Mouse (Mus musculus) midbrain, embryonic 16.5 days (tissue): ENCODE measurements around the gene Sel1l3. TPM values are rescaled to one million over a fixed set of nuclear protein-coding genes. Genes with fewer than 3 reads are reported as not detected.

Experiments used
- ATAC-seq: fragments of 200-750 bp; cut with Nextera tagmentation; 2 replicates; pipeline ENCODE4 v1.8.0; 2017; ENCODE audit warnings: moderate TSS enrichment
- H3K27ac ChIP-seq: fragments of 300-500 bp; sonication (generic); 2 replicates; pipeline ENCODE4 v1.5.1; 2014; ENCODE audit warnings: mild to moderate bottlenecking, low read length, mixed read lengths
- H3K27me3 ChIP-seq: fragments of 300-500 bp; sonication (generic); 2 replicates; pipeline ENCODE4 v1.6.1; 2014; ENCODE audit warnings: low read depth, low read length, mixed read lengths; ENCODE audit not compliant: control insufficient read depth, insufficient read depth
- H3K36me3 ChIP-seq: fragments of 300-500 bp; sonication (generic); 2 replicates; pipeline ENCODE4 v1.6.1; 2014; ENCODE audit warnings: mild to moderate bottlenecking, low read length, moderate library complexity, mixed read lengths; ENCODE audit not compliant: control insufficient read depth, insufficient read depth
- H3K4me1 ChIP-seq: fragments of 300-500 bp; sonication (generic); 2 replicates; pipeline ENCODE4 v1.6.1; 2014; ENCODE audit warnings: mild to moderate bottlenecking, low read length, mixed read lengths; ENCODE audit not compliant: control insufficient read depth, insufficient read depth
- H3K4me2 ChIP-seq: fragments of 300-500 bp; sonication (generic); 2 replicates; pipeline ENCODE4 v1.6.1; 2014; ENCODE audit warnings: mild to moderate bottlenecking, low read length, mixed read lengths
- H3K4me3 ChIP-seq: fragments of 300-500 bp; sonication (generic); 2 replicates; pipeline ENCODE4 v1.5.1; 2014; ENCODE audit warnings: low read depth, mild to moderate bottlenecking, low read length, moderate library complexity, mixed read lengths
- H3K9ac ChIP-seq: fragments of 300-500 bp; sonication (generic); 2 replicates; pipeline ENCODE4 v1.6.1; 2014; ENCODE audit warnings: low read depth, low read length, mixed read lengths
- H3K9me3 ChIP-seq: fragments of 300-500 bp; sonication (generic); replicated peaks from 2 replicates; pipeline ENCODE4 v1.6.1; 2014; ENCODE audit warnings: mild to moderate bottlenecking, low read length, mixed read lengths; ENCODE audit not compliant: control insufficient read depth, poor library complexity, severe bottlenecking
- WGBS: fragments of 180-500 bp; shearing (Covaris S2); extraction: QIAGEN DNeasy Blood & Tissue Kit; methylation state at CpG from one replicate; pipeline ENCODE4 v1.1.7; 2014; 5-methylcytosine and 5-hydroxymethylcytosine counted together
- polyA plus RNA-seq: library from polyadenylated mRNA; unstranded; fragments of >200 nt; fragmentation: Nextera tagmentation; extraction: Ambion mirVana; gene quantifications from 2 replicates; pipeline ENCODE4 v1.2.1, GENCODE M21; 2015

The Sel1l3 gene
- polyA plus RNA-seq, 1 experiment from 2014 or later, result 7.3 TPM

DNA sequence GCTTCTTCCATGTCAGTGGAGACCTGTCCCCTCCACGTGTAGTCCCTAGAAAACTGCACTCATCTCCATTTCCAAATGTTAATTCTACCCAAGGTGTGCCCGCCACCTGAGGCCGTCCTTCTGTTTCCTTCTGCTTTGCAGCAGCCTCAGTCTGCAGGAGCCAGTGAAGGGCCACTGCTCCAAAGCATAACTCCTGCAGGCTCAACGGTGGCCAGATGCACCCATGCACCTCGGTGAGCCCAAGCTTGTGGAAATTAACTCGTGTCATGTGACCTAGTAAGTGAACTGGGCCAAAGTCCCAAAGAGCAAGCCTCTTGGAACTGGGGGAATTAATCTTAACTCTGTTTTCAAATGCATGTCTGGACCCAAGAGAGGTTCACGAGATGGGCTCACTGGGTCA lies 40.8 kb downstream of the Sel1l3 start:
- Histone ChIP-seq H3K4me1 (no peaks in the 10 kb centered on the region), H3K27me3 (no peaks in the 10 kb centered on the region), H3K9ac (no peak overlapping the region), H3K4me2 (no peak overlapping the region), H3K4me3 (no peak overlapping the region), H3K36me3 (no peaks in the 10 kb centered on the region), H3K9me3 (no peaks in the 10 kb centered on the region), H3K27ac (no peak overlapping the region)
- 87% methylated on average over 7 of the region's 7 CpGs for WGBS
- no peak for ATAC-seq

- H3K4me3 ChIP-seq, result no peak overlapping the region
- H3K9me3 ChIP-seq, result no peaks in the 10 kb centered on the region
- no peaks in the 10 kb centered on the region for H3K27me3 ChIP-seq
- H3K9ac ChIP-seq, result no peak overlapping the region
- no peaks in the 10 kb centered on the region for H3K36me3 ChIP-seq
- no peaks in the 10 kb centered on the region for H3K4me1 ChIP-seq
- H3K4me2 ChIP-seq, result no peak overlapping the region
- no peak for ATAC-seq
- 92% methylated on average over 10 of the region's 10 CpGs for WGBS
- H3K27ac ChIP-seq, result no peak overlapping the region
These were observed 41.5 kb downstream of the Sel1l3 start for GRCm38 (mm10) chr5:53172256-53172636.

- H3K36me3 ChIP-seq, result no peaks in the 10 kb centered on the region
- H3K4me3 ChIP-seq, result no peak overlapping the region
- 94% methylated on average over 6 of the region's 6 CpGs for WGBS
- H3K4me2 ChIP-seq, result no peak overlapping the region
- H3K27ac ChIP-seq, result no peak overlapping the region
- no peak for ATAC-seq
- no peaks in the 10 kb centered on the region for H3K27me3 ChIP-seq
- no peaks in the 10 kb centered on the region for H3K4me1 ChIP-seq
- no peaks in the 10 kb centered on the region for H3K9me3 ChIP-seq
- no peak overlapping the region for H3K9ac ChIP-seq
These were observed 42.0 kb downstream of the Sel1l3 start for GRCm38 (mm10) chr5:53171611-53172255.

DNA sequence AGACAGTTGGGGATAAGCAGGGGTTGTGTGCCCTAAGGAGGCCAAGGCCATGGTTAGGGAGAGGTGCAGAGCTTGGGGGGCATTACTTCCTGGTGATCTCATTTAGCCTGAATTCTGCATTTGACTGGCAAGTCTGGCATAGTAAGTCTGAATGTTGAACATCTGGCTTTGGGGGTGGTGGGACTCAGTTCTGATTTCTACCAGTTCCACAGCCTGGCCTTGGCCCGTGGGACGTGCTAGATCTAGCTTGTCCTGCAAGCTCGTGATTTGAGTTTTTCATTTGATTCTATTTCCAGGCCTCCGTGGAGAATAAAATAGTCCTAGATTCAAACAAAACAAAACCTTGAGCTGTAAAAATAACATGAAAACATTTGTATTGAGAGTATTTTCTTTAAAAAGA lies 46.2 kb downstream of the Sel1l3 start:
- no peak for ATAC-seq
- WGBS, result 88% methylated on average over 4 of the region's 4 CpGs
- no peaks in the 10 kb centered on the region for H3K4me1 ChIP-seq
- no peak overlapping the region for H3K9ac ChIP-seq
- no peak overlapping the region for H3K4me2 ChIP-seq
- H3K27ac ChIP-seq, result no peak overlapping the region
- no peaks in the 10 kb centered on the region for H3K27me3 ChIP-seq
- no peak overlapping the region for H3K4me3 ChIP-seq
- no peaks in the 10 kb centered on the region for H3K9me3 ChIP-seq
- H3K36me3 ChIP-seq, result peaks cover 2% of the 10 kb centered on the region; the same call in 1 of the 2 replicates

DNA sequence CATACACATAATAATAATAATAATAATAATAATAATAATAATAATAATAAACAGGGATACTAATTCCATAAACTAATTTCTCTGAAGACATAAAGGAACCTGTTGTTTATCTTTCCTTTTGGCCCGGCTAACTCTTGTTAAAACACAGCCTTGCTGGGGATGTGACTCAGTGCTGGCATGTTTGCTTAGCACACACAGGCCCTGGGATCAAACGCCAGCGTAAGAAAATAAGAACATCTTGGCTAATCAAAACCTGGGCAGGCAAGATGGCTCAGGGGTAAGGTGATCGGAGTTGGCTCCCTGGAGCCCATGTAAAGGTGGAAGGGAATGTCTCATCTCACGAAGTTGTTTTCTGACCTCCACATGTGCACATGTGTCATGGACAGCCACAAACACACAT lies 48.1 kb downstream of the Sel1l3 start:
- ATAC-seq, result no peak
- Histone ChIP-seq H3K9ac (no peak overlapping the region), H3K4me3 (no peak overlapping the region), H3K4me1 (no peaks in the 10 kb centered on the region), H3K27me3 (no peaks in the 10 kb centered on the region), H3K27ac (no peak overlapping the region), H3K4me2 (no peak overlapping the region), H3K9me3 (no peaks in the 10 kb centered on the region), H3K36me3 (peaks cover 2% of the 10 kb centered on the region; the same call in 1 of the 2 replicates)
- WGBS, result 88% methylated on average over 5 of the region's 5 CpGs

GRCm38 (mm10) chr5:53162436-53162835 lies 51.3 kb downstream of the Sel1l3 start:
- Histone ChIP-seq H3K27ac (no peak overlapping the region), H3K9me3 (no peaks in the 10 kb centered on the region), H3K27me3 (no peaks in the 10 kb centered on the region), H3K4me3 (no peak overlapping the region), H3K4me1 (no peaks in the 10 kb centered on the region), H3K36me3 (peaks cover 2% of the 10 kb centered on the region; the same call in 1 of the 2 replicates), H3K4me2 (no peak overlapping the region), H3K9ac (no peak overlapping the region)
- 85% methylated on average over 8 of the region's 8 CpGs for WGBS
- ATAC-seq, result peak; percentile 29; the same call in 1 of the 2 replicates

DNA sequence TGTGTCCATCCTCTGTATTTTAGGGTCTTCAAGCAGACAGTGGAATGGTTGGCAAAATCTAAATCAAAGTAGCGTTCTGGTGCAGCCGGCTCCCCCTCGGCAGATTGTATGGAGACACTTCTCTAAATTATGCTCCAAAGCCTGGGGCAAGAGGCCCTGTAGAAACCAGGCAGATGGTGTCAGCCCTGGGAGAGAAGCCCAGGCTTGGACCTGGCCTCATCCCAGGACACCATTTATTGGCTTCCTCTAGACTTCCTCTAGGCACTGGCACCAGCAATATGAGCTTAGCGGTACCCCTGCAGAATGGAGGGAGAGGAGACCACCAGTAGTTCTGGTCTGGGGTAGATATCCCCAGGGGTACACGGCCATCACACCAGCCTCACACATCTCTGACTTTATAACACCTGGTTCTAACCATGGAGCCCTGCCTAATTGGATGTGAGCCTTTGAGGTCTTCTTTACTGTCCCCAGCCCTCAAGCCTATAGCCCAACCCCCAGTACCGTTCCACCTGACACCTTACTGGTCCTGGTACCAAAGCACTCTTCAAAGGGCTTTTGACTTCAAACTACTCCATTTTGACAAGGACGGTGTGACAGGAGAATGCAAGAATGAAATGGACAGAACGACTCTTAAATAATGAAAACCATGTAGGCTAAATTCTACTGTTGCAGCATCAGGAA lies 52.1 kb downstream of the Sel1l3 start:
- Histone ChIP-seq H3K36me3 (peaks cover 2% of the 10 kb centered on the region; the same call in 1 of the 2 replicates), H3K27ac (no peak overlapping the region), H3K4me3 (no peak overlapping the region), H3K9ac (no peak overlapping the region), H3K27me3 (no peaks in the 10 kb centered on the region), H3K4me2 (no peak overlapping the region), H3K9me3 (no peaks in the 10 kb centered on the region), H3K4me1 (no peaks in the 10 kb centered on the region)
- 86% methylated on average over 8 of the region's 8 CpGs for WGBS
- no peak for ATAC-seq

DNA sequence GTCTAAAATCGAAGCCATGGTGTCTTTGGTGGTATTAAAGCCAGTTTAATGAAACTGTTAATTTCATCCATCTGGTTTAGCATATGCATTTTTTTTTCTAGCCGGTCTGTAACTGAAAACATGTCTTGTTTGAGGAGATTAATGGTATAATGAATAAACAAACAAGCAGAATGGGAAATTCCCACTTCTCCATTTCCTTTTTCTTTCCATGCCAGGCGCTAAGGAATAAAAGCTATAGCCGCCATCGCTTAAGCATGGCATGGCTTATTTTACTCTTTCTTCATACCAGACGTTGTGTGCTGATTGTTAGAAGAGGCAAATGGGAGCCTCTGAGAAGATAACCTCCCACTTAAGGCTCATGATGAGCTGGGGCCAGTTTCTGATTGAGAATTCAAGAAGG lies 53.5 kb downstream of the Sel1l3 start:
- H3K27me3 ChIP-seq, result no peaks in the 10 kb centered on the region
- H3K27ac ChIP-seq, result no peak overlapping the region
- WGBS, result 81% methylated on average over 6 of the region's 6 CpGs
- no peak overlapping the region for H3K9ac ChIP-seq
- H3K9me3 ChIP-seq, result no peaks in the 10 kb centered on the region
- no peaks in the 10 kb centered on the region for H3K4me1 ChIP-seq
- H3K4me2 ChIP-seq, result no peak overlapping the region
- no peak for ATAC-seq
- no peak overlapping the region for H3K4me3 ChIP-seq
- H3K36me3 ChIP-seq, result peaks cover 2% of the 10 kb centered on the region; the same call in 1 of the 2 replicates

DNA sequence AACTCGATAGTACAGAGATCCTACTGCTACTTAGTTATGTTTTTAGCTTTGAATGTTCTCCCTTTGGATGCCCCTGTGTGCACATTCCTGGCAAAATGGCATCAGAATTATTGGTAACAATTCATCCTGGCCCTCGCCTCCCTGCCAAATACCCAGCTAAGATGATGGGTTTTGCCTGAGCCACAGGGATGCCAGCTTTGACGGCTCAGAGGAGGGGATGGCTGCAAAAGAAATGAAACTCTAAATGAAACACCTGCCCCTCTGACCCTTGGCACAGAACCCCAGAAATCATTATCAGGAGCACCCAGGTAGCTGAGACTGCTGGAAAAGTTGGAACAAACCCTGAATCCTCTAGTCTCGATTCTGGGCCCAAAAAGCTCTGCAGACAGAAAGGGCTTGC lies 54.1 kb downstream of the Sel1l3 start:
- Histone ChIP-seq H3K9ac (no peak overlapping the region), H3K4me1 (no peaks in the 10 kb centered on the region), H3K27ac (no peak overlapping the region), H3K36me3 (no peaks in the 10 kb centered on the region), H3K4me2 (no peak overlapping the region), H3K9me3 (no peaks in the 10 kb centered on the region), H3K27me3 (no peaks in the 10 kb centered on the region), H3K4me3 (no peak overlapping the region)
- 77% methylated on average over 4 of the region's 4 CpGs for whole genome bisulfite sequencing
- ATAC-seq, result no peak
